Mouse (Mus musculus) ES-E14 (cell line): Measurements from ENCODE around the gene Nt5c2. TPM values are rescaled to one million over a fixed set of nuclear protein-coding genes. Genes with fewer than 3 reads are reported as not detected.

Experiments used
- DNase-seq: peaks from one replicate; pipeline ENCODE4 v3.0.0-alpha.2; 2013; ENCODE audit warnings: low read depth, low spot score
- H3K27ac ChIP-seq: 2 replicates; pipeline ENCODE4 v1.5.1; 2012; ENCODE audit warnings: low read depth, mild to moderate bottlenecking, low read length, moderate library complexity, mixed read lengths; ENCODE audit not compliant: poor library complexity, insufficient read depth, severe bottlenecking
- H3K36me3 ChIP-seq: 2 replicates; pipeline ENCODE4 v1.6.1; 2012; ENCODE audit warnings: mild to moderate bottlenecking, low read length, moderate library complexity, mixed read lengths; ENCODE audit not compliant: control insufficient read depth, poor library complexity, insufficient read depth, severe bottlenecking
- H3K4me1 ChIP-seq, 2 experiments: fragments of 150-350 bp in 1 of 2; sonication (generic) in 1 of 2; 2 replicates each; pipeline ENCODE4 v1.6.1; 2012; ENCODE audit warnings: low read length in 2 of 2, mild to moderate bottlenecking in 1 of 2, mixed read lengths in 1 of 2; ENCODE audit not compliant: control insufficient read depth in 2 of 2, insufficient read depth in 2 of 2, poor library complexity in 1 of 2
- H3K4me3 ChIP-seq, 2 experiments: fragments of 150-350 bp in 1 of 2; sonication (generic) in 1 of 2; 2 replicates each; pipeline ENCODE4 v1.5.1; 2012; ENCODE audit warnings: low read length in 2 of 2, low read depth in 1 of 2, mild to moderate bottlenecking in 1 of 2, mixed read lengths in 1 of 2; ENCODE audit not compliant: insufficient read depth in 1 of 2, poor library complexity in 1 of 2, severe bottlenecking in 1 of 2
- H3K9ac ChIP-seq: 2 replicates; pipeline ENCODE4 v1.6.1; 2012; ENCODE audit warnings: low read depth, mild to moderate bottlenecking, low read length, mixed read lengths; ENCODE audit not compliant: poor library complexity, insufficient read depth, severe bottlenecking
- H3K9me3 ChIP-seq: fragments of 150-350 bp; sonication (generic); 2 replicates; pipeline ENCODE4 v1.6.1; 2012; ENCODE audit warnings: low read depth, mild to moderate bottlenecking, low read length; ENCODE audit not compliant: control insufficient read depth, insufficient read depth
- CHD2 ChIP-seq: IDR thresholded peaks from 2 replicates; pipeline ENCODE4 v1.6.1; 2014; ENCODE audit warnings: mild to moderate bottlenecking, low read depth, low read length, inconsistent platforms
- HCFC1 ChIP-seq: IDR thresholded peaks from 2 replicates; pipeline ENCODE4 v1.6.1; 2012; ENCODE audit warnings: low read length, inconsistent platforms, borderline replicate concordance; ENCODE audit not compliant: insufficient read depth
- MAFK ChIP-seq: IDR thresholded peaks from 2 replicates; pipeline ENCODE4 v1.6.1; 2014; ENCODE audit warnings: mild to moderate bottlenecking, low read depth, low read length, inconsistent platforms; ENCODE audit not compliant: insufficient read depth
- ZC3H11A ChIP-seq: IDR thresholded peaks from 2 replicates; pipeline ENCODE4 v1.6.1; 2012; ENCODE audit warnings: low read depth, mild to moderate bottlenecking, inconsistent platforms, low read length, borderline replicate concordance
- ZNF384 ChIP-seq: IDR thresholded peaks from 2 replicates; pipeline ENCODE4 v1.6.1; 2012; ENCODE audit warnings: low read depth, low read length, inconsistent platforms
- in situ Hi-C, 2 experiments: fragments of 600-800 bp; cut with MboI; formaldehyde crosslinking; loops; one replicate each; pipeline ENCODE4 v1.15.1; 2025; ENCODE audit warnings: low sequenced_read_pairs in 2 of 2, inconsistent platforms in 1 of 2; ENCODE audit not compliant: unreplicated experiment in 2 of 2
- total RNA-seq: library from RNA; depleted of rRNA; stranded (reverse); fragments of 300-350 nt; gene quantifications from 2 replicates; pipeline ENCODE4 v1.2.3, GENCODE M21; 2012

Nt5c2 gene
- total RNA-seq, 1 experiment, result 27.0 TPM

DNA sequence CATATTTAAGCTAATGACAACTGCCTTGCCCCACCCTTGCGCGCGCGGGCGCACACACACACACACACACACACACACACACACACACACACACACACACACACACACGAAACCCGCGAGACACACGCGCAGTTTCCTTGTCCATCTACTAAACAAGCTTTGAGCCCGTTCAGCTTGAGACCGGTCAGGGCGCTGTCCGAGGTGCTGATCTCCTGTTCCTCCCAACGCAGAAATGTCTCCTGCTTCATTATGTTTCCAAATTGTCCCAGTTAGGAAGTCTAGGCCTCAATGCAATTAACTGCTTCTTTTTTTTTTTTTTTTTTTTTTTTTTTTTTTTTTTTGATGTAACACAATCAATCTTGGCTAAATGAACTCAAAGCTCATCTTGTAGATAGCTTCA, 1.5 kb upstream of the Nt5c2 start:
- Histone ChIP-seq H3K9ac (no peak overlapping the region), H3K4me1 (peaks cover 6 to 11% of the 10 kb centered on the region in 2 experiments), H3K36me3 (peaks cover under 1% of the 10 kb centered on the region; the same call in 1 of the 2 replicates), H3K27ac (no peak overlapping the region), H3K9me3 (no peaks in the 10 kb centered on the region), H3K4me3 (peak overlapping the region; percentile 83 to 93)
- no peak for DNase-seq
- TF ChIP-seq ZNF384 (peak; percentile 82), CHD2 (no peak), ZC3H11A (no peak), HCFC1 (no peak)
- in situ Hi-C loops, result no loop called here

DNA sequence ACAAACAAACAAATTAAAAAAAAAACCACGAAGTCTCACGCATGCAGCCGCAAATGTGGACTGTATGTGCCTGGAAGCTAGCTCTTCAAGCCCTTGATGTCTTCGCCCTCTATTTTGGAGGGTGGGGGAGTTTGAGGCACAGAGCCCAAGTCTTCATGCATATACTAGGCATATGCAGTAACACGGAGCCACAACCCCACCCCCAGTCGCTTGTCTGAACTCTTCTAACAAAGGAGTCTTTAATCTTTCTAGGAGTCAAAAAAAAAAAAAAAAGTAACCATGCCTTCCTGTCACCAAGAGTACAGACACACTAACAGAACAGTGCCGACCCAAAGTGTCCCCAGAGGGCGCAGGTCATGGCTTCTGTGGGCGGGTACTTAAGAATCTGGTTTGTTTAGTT, 1.0 kb upstream of the Nt5c2 start:
- no peak for TF ChIP-seq CHD2
- TF ChIP-seq MAFK, result no peak
- TF ChIP-seq HCFC1, result no peak
- TF ChIP-seq ZNF384, result no peak
- no peak for TF ChIP-seq ZC3H11A
- DNase-seq, result no peak
- Histone ChIP-seq H3K36me3 (no peaks in the 10 kb centered on the region), H3K4me3 (peak overlapping the region; percentile 83 to 93), H3K27ac (no peak overlapping the region), H3K4me1 (peaks cover 6 to 11% of the 10 kb centered on the region in 2 experiments), H3K9ac (peak overlapping the region; percentile 92), H3K9me3 (no peaks in the 10 kb centered on the region)
- in situ Hi-C loops, result no loop called here

DNA sequence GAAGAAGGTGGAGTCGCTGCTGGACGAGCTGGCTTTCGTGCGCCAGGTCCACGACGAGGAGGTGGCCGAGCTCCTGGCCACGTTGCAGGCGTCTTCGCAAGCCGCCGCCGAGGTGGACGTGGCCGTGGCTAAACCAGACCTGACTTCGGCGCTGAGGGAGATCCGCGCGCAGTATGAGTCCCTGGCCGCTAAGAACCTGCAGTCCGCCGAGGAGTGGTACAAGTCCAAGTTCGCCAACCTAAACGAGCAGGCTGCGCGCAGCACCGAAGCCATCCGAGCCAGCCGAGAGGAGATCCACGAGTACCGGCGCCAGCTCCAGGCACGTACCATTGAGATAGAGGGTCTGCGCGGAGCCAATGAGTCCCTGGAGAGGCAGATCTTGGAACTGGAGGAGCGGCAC, 443 bp upstream of the Nt5c2 start:
- Histone ChIP-seq H3K27ac (no peak overlapping the region), H3K36me3 (no peaks in the 10 kb centered on the region), H3K9ac (peak overlapping the region; percentile 92), H3K4me3 (peak overlapping the region; percentile 83 to 93), H3K4me1 (peaks cover 6 to 11% of the 10 kb centered on the region in 2 experiments), H3K9me3 (no peaks in the 10 kb centered on the region)
- TF ChIP-seq ZC3H11A (no peak), ZNF384 (no peak), MAFK (no peak), HCFC1 (no peak), CHD2 (no peak)
- in situ Hi-C loops, result no loop called here
- no peak for DNase-seq

DNA sequence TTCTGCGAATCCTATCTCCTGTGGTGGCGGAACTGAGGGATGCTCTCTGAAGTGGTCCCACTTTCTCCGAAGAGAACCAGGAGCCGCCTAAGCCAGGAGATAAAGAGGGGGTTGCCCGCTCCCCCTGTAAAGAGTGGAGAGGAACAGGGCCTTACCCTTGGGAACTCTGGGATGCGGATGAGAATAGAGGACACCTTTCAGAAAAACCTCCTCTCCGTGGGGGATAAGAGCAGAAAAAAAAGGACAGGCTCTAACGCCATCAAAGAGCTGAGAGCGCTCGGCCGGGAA, 850 bp downstream of the Nt5c2 start:
- H3K4me3 ChIP-seq, result peak overlapping the region; percentile 83 to 93
- no peak for DNase-seq
- no peaks in the 10 kb centered on the region for H3K9me3 ChIP-seq
- H3K9ac ChIP-seq, result peak overlapping the region; percentile 92; the same call in 1 of the 2 replicates
- H3K36me3 ChIP-seq, result no peaks in the 10 kb centered on the region
- in situ Hi-C loops, result no loop called here
- peaks cover 4 to 10% of the 10 kb centered on the region in 2 experiments; a peak in 3 of 4 replicates for H3K4me1 ChIP-seq
- TF ChIP-seq ZNF384 (0 out of 2 replicates have a peak, but pooled peaks have one; percentile 15), HCFC1 (no peak), CHD2 (no peak), MAFK (no peak), ZC3H11A (no peak)
- no peak overlapping the region for H3K27ac ChIP-seq

GRCm38 (mm10) chr19:47013340-47014158, 1.4 kb downstream of the Nt5c2 start:
- TF ChIP-seq ZC3H11A (no peak), CHD2 (no peak), HCFC1 (no peak), ZNF384 (no peak), MAFK (no peak)
- peaks cover 4 to 10% of the 10 kb centered on the region in 2 experiments; a peak in 3 of 4 replicates for H3K4me1 ChIP-seq
- H3K9me3 ChIP-seq, result no peaks in the 10 kb centered on the region
- H3K4me3 ChIP-seq, result peak overlapping the region; percentile 83 to 93
- H3K27ac ChIP-seq, result no peak overlapping the region
- no peak for DNase-seq
- no peaks in the 10 kb centered on the region for H3K36me3 ChIP-seq
- H3K9ac ChIP-seq, result peak overlapping the region; percentile 92; the same call in 1 of the 2 replicates
- in situ Hi-C loops, result no loop called here
